Mouse (Mus musculus): ENCODE results near the gene Haus6. TPM values are rescaled to one million over a fixed set of nuclear protein-coding genes. Genes with fewer than 3 reads are reported as not detected.
A peak's percentile ranks its signal among the peaks of the same experiment; 100 is the strongest.
"Not testable (repeated sequence)": the region's sequence is repeated elsewhere in the genome, so short reads cannot be mapped to it uniquely, and the experiment has no call there.

Gene Haus6
- polyA plus RNA-seq (2016; fragmentation: Nextera tagmentation; extraction: Ambion mirVana): 21.0 and 27.9 TPM in 2 replicates

DNA sequence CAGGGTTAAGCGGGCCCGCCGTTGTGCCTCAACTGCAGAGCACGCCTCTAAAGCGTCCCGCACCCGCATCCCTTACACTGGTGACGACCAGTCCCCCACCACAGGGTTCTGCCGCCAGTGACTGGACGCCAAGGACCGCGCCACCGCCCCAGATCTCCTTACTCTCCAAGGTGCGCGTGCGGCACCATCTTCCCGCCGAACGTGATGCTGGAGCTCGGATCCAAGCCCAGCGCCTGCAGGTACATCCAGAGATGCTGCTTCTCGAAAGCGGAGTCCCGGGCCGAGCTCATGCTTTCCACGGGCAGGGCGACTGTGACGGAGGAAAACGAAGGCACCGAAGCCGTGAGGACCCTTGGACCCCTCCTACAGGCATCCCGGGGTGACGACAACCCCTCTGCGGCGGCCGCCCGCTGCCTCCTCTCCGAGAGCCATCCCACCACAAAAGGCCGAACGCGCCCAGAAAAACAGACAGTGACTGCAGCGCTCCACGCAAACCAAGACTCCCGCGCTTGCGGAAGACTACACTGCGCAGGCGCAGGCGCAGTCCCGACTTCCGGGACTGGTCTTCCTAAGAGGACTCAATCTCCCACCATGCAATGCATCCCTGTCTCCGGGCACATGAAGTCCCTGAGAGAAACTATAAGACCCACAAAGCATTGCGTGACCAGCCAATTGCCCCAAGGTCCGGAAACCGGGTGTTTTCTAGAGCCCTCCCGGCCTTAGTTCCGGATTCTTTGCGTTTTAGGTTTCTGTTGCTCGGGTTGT lies at the start of gene Haus6:
Gene Haus6, minus strand, starts transcription at position 532 of the 765 bp plus-strand sequence.
- no peaks in the 10 kb centered on the region for H3K27me3 ChIP-seq (ENCODE audit: insufficient read depth, poor library complexity, severe bottlenecking)
- H3K36me3 ChIP-seq: peaks cover 29% of the 10 kb centered on the region
- peaks cover 19% of the 10 kb centered on the region for H3K4me1 ChIP-seq (replicated peaks)
- peak; percentile 92 for DNase-seq (ENCODE audit: low spot score)
- no peaks in the 10 kb centered on the region for H3K9me3 ChIP-seq
- H3K27ac ChIP-seq: peak within 1 kb of the TSS; percentile 90
- H3K4me3 ChIP-seq: peak within 1 kb of the TSS; percentile 93
- WGBS: under 1% methylated on average over 59 of the region's 59 CpGs

DNA sequence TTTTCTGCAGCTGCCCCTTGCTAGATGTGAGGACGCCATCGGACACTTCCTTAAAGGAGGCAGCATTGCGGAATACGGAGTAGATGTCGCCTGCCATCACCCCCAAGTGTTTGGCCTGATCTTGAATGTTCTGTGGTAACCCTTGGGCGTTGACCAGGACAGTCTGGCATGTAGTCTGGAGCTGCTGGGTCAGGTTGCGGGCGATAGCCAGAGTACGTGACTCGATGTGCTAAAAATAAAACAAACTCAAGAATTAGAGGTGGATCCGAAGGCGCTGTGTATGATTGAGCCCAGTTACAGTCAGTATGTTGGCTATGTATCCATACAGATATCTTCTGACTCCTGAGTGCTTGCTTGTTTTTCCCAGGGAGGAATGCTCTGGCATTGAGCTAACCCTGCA lies 45.3 kb upstream of the Haus6 start:
- WGBS: 95% methylated on average over 12 of the region's 12 CpGs
- Histone ChIP-seq H3K27me3 (ENCODE audit: insufficient read depth, poor library complexity, severe bottlenecking) (no peaks in the 10 kb centered on the region), H3K36me3 (peaks cover 67% of the 10 kb centered on the region)

DNA sequence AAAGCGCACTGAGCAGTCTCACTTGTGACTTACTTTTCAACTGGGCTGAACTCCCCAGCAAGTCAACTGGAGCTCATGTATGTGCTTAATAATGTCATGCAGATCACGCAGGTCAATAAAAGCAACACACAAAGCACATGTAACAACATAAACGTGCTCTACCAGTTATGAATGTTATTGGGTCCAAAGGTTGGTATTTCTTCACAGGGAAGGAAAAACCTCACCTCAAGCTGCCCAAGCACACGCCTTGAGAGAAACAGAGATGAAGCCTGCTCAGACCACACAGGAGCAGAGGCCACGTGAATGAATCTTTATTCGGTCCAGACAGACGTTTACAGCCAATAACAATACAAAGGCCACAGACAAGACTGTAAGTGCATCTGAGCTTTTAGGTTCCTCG lies 44.6 kb upstream of the Haus6 start:
- H3K27me3 ChIP-seq (ENCODE audit: insufficient read depth, poor library complexity, severe bottlenecking); DNase-seq (ENCODE audit: low spot score); H3K4me1 ChIP-seq (replicated peaks); H3K27ac ChIP-seq; H3K4me3 ChIP-seq; H3K9me3 ChIP-seq: not testable (repeated sequence)
- 93% methylated on average over 8 of the region's 8 CpGs for WGBS
- peaks cover 60% of the 10 kb centered on the region for H3K36me3 ChIP-seq

More for the DNA sequence above, 45.3 kb upstream of the Haus6 start:
- Histone ChIP-seq H3K4me1 (replicated peaks) (no peaks in the 10 kb centered on the region), H3K4me3 (no peak overlapping the region), H3K27ac (no peak overlapping the region), H3K9me3 (no peaks in the 10 kb centered on the region)
- DNase-seq (ENCODE audit: low spot score): no peak

DNA sequence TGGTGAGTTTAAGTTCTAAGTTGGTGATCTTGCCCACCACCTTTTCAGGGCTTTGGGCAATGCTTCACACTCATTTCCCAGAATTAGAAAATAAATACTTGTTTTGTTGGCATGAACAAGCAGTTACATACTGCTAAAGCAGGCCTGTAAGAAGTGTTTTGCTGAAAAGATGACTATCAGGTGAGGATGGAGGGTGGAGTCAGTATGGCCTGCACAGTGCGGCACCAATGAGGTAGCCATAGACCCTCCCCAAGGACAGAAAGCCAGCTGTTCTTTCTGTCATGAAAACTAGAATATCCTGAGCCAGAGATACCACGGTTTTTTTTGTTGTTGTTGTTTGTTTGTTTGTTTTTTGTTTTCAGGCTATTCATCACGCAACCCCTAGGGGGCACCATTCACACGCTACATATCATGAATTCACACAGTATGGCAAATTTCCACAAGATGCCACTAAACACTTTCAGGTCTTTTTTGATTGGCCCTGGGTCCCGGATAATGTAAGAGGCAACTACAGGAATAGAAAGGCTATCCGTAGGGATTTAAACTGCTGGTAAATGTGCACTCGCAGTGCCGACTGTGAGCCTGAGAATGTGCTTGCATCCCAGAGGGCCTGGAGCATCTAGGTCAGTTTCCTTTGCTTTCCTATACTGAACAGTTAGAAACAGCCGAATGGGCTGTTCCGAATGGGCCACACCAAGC lies 40.0 kb upstream of the Haus6 start:
- Histone ChIP-seq H3K36me3 (peaks cover 16% of the 10 kb centered on the region), H3K4me3 (no peak overlapping the region), H3K27ac (no peak overlapping the region), H3K27me3 (ENCODE audit: insufficient read depth, poor library complexity, severe bottlenecking) (no peaks in the 10 kb centered on the region), H3K4me1 (replicated peaks) (no peaks in the 10 kb centered on the region), H3K9me3 (no peaks in the 10 kb centered on the region)
- 74% methylated on average over 10 of the region's 10 CpGs for WGBS
- no peak for DNase-seq (ENCODE audit: low spot score)

DNA sequence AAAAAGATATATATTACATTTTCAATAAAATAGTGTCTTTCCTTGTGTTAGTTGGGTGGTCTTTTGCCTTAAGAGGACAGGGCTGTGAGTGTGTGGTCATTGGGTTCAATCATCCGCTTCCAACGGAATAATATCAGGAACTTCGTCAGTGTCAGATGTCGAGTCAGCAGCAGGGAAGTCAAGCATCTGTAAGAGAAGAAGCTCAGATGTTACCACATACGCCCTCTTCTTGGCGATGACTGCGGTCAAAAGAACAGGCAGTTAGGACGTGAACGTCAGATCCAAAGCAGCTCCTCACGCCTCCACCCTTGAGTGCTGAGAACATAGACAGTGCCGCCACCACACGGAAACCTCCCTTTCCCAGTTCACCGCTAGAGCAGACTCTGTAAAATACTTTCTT lies 36.5 kb upstream of the Haus6 start:
- WGBS: 95% methylated on average over 12 of the region's 13 CpGs
- not testable (repeated sequence) for H3K27me3 ChIP-seq (ENCODE audit: insufficient read depth, poor library complexity, severe bottlenecking); H3K4me1 ChIP-seq (replicated peaks); H3K9me3 ChIP-seq; H3K27ac ChIP-seq; H3K36me3 ChIP-seq; H3K4me3 ChIP-seq; DNase-seq (ENCODE audit: low spot score)

DNA sequence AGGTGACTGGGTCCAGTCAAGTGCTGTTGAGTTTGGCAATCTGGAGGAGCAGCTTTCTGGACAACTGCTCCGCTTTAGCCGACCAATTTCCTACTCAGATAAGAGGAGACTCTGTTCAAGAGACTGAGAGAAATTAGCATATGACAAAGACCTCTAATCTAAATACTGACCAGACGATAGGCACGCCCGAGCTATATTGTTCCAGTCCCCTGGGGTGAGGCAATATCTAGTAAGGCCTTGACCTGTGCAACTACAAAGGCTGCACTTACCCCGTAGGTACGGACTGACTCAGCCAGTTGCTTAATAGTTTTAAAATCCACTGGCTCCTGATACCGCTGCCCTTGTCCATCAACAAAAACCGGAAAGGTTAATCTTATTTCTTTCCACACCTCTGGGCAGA lies 25.7 kb upstream of the Haus6 start:
- not testable (repeated sequence) for H3K4me3 ChIP-seq; DNase-seq (ENCODE audit: low spot score); H3K27ac ChIP-seq; H3K4me1 ChIP-seq (replicated peaks); H3K27me3 ChIP-seq (ENCODE audit: insufficient read depth, poor library complexity, severe bottlenecking); H3K36me3 ChIP-seq; H3K9me3 ChIP-seq
- 89% methylated on average over 9 of the region's 9 CpGs for WGBS

DNA sequence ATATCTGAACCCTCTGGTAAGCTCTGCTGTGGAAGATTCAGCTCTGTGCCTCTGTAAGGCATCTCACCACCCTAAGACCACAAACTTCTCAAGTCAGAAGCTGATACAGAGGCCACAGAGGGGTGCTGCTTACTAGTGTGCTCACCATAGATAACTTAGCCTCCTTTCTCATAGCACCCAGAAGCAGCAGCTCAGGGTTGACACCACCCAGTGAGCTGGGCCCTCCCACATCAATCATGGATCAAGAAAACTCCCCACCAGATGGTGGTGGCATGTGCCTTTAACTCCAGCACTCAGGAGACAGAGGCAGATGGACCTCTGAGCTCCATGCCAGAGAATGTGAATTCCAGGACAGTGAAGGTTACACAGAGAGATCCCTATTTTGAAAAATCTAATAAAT lies 23.0 kb upstream of the Haus6 start:
- not testable (repeated sequence) for DNase-seq (ENCODE audit: low spot score); H3K9me3 ChIP-seq; H3K4me1 ChIP-seq (replicated peaks)

DNA sequence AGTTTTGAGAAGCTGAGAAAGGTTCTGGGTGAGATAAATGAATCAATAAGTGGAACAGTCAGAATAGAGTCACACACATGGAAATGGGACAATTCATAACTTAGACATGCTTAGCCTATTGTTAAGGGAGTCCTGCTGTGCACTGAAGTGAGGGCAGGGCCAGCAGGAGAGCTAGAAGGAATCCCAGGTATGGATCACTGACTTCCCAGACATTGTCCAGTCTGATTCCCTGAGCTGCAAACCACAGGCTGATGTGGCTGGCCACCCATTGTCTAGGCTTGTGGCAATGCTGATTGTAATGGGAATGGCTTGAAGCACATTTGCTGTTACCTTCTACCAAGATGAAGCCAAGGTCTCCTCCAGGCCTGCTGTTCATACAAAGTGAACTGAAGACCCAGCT lies 22.5 kb upstream of the Haus6 start:
- not testable (repeated sequence) for H3K4me1 ChIP-seq (replicated peaks); H3K36me3 ChIP-seq; H3K27ac ChIP-seq; DNase-seq (ENCODE audit: low spot score); H3K27me3 ChIP-seq (ENCODE audit: insufficient read depth, poor library complexity, severe bottlenecking); H3K9me3 ChIP-seq; H3K4me3 ChIP-seq

More for the DNA sequence above, 23.0 kb upstream of the Haus6 start:
- not testable (repeated sequence) for H3K36me3 ChIP-seq; H3K27me3 ChIP-seq (ENCODE audit: insufficient read depth, poor library complexity, severe bottlenecking); H3K27ac ChIP-seq; H3K4me3 ChIP-seq

DNA sequence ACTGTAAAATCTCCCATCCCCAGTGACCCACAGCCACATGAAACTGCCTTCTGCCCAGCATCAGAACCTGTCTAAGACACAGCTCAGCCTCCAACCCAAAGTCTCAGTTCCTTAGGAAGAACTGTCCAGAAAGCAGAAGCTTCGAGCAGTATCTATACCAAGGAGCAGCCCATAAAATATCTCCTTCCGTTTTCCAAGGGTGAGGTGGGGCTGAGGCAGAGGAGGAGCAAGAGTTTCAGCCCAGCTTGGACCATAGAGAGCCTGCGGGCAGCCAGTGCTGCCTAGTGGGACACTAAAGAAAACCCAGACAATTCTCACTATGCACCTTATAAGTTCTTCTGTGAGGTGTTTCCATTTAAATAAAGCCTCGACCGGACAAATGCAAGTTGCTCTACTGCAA lies 20.7 kb upstream of the Haus6 start:
- not testable (repeated sequence) for H3K27ac ChIP-seq; H3K27me3 ChIP-seq (ENCODE audit: insufficient read depth, poor library complexity, severe bottlenecking); H3K4me1 ChIP-seq (replicated peaks); H3K4me3 ChIP-seq; H3K36me3 ChIP-seq; DNase-seq (ENCODE audit: low spot score); H3K9me3 ChIP-seq
- WGBS: 84% methylated on average over 5 of the region's 5 CpGs

DNA sequence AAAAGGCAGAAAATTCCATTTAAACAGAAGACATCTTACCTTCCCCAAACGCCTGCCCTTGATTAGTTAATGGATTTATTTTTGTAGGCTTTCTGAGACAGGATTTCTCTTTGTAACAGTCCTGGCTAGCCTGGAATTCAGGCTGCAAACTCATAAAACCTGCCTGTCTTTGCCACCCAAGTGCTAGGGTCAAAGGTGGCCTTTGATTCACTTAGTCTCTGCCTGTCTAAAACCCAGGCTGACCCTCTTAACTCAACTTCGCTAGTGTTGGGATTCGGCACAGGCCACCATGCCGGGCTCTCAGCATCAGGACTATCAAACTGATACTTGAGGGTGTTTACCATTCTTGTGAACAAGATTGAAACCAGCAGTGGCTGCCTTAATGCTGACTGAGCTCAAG lies 20.0 kb upstream of the Haus6 start:
- WGBS: 60% methylated on average over 4 of the region's 4 CpGs
- Histone ChIP-seq H3K27me3 (ENCODE audit: insufficient read depth, poor library complexity, severe bottlenecking) (no peaks in the 10 kb centered on the region), H3K4me3 (no peak overlapping the region), H3K36me3 (no peaks in the 10 kb centered on the region), H3K27ac (no peak overlapping the region), H3K4me1 (replicated peaks) (peaks cover 3% of the 10 kb centered on the region; the same call in 1 of the 2 replicates), H3K9me3 (no peaks in the 10 kb centered on the region)
- peak; percentile 4 for DNase-seq (ENCODE audit: low spot score)

DNA sequence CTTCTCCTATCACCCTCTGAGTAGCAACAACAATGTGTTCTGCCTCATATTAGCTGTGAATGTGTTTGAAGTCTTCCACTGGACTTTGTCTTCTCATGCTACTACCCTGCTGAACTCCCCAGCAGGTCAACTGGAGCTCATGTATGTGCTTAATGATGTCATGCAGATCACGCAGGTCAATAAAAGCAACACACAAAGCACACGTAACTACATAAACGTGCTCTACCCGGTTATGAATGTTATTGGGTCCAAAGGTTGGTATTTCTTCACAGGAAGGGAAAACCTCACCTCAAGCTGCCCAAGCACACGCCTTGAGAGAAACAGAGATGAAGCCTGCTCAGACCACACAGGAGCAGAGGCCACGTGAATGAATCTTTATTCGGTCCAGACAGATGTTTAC lies 14.6 kb upstream of the Haus6 start:
- not testable (repeated sequence) for DNase-seq (ENCODE audit: low spot score); H3K36me3 ChIP-seq; H3K27ac ChIP-seq; H3K27me3 ChIP-seq (ENCODE audit: insufficient read depth, poor library complexity, severe bottlenecking); H3K4me1 ChIP-seq (replicated peaks); H3K4me3 ChIP-seq; H3K9me3 ChIP-seq
- 92% methylated on average over 7 of the region's 7 CpGs for WGBS

DNA sequence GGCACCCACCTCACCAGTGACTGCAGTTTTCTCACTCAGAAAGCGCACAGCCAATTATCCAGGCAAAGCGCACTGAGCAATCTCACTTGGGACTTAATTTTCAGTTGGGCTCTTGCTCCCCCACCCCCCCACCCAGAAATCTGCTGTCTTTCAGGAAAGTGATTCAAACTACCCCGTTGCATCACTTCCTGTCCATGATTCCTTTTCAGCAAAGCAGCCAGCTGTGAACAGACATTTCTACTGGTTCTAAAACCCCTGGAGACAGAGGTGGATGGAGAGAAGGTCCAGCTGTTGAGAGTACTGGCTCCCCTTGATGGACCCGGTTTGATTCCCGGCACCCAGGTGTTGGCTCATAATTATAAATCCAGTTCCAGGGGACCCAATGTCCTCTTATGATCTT lies 13.6 kb upstream of the Haus6 start:
- no peaks in the 10 kb centered on the region for H3K36me3 ChIP-seq
- no peak overlapping the region for H3K27ac ChIP-seq
- H3K4me3 ChIP-seq: no peak overlapping the region
- 88% methylated on average over 5 of the region's 5 CpGs for WGBS
- no peaks in the 10 kb centered on the region for H3K9me3 ChIP-seq
- H3K4me1 ChIP-seq (replicated peaks): no peaks in the 10 kb centered on the region
- no peak for DNase-seq (ENCODE audit: low spot score)
- no peaks in the 10 kb centered on the region for H3K27me3 ChIP-seq (ENCODE audit: insufficient read depth, poor library complexity, severe bottlenecking)

DNA sequence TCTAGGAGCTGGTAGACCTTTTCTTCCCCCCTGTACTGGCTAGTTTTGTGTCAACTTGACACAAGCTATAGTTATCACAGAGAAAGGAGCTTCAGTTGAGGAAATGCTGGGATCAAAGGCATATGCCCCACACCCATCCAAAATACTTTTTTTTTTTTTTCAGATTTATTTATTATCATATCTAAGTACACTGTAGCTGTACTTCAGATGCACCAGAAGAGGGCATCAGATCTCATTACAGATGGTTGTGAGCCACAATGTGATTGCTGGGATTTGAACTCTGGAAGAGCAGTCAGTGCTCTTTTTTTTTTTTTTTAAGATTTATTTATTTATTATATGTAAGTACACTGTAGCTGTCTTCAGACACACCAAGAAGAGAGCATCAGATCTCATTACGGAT lies 10.7 kb upstream of the Haus6 start:
- not testable (repeated sequence) for H3K4me3 ChIP-seq; H3K27me3 ChIP-seq (ENCODE audit: insufficient read depth, poor library complexity, severe bottlenecking)
- 82% methylated on average over 1 of the region's 1 CpGs for whole genome bisulfite sequencing

More for the DNA sequence above, 10.7 kb upstream of the Haus6 start:
- H3K4me1 ChIP-seq (replicated peaks); H3K27ac ChIP-seq; DNase-seq (ENCODE audit: low spot score); H3K9me3 ChIP-seq; H3K36me3 ChIP-seq: not testable (repeated sequence)

Data from hindbrain, embryonic 10.5 days (tissue).